22 mouse cellular contexts compared by ENCODE assay signal in the genomic region with DNA sequence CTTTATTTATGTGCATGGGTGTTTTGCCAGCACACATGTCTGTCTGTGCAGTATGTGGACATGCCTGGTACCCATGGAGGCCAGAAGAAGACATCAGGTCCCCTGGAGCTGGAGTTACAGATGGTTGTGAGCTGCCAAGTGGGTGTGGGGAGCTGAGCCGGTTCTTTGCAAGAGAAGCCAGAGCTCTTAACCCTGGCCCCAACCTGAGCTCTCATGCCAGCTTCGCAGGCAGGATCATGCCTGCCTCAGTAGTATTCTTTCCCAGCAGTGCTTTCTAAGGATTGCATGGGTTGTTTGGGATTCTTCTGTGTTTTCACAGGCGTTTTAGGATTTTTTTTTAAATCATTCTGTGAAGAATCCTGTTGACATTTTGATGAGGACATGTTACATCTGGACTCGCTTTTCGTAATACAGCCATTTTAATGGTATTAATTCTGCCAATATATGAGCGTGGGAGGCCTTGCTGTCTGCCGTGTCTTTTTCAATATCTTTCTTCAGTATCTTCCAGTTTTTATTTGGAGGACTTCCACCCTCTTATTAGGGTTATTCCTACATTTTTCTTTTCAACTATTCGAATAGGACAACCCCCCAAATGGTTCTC. TPM values are rescaled to one million over a fixed set of nuclear protein-coding genes. Genes with fewer than 3 reads are reported as not detected.
DNase-seq lines count a peak whose midpoint lies in the region; ATAC-seq lines count a peak whose summit lies in the region.
"Had no signal": no experiment of that assay in that cellular context is flagged by ENCODE, and none has a peak within 500 bp of the region (broad histone marks: within the 10 kb centered on the region; RNA-seq: fewer than 3 reads in every experiment).

No protein-coding gene starts in this region.

- H3K36me3 ChIP-seq in heart, embryonic 10.5 days: no peaks in the 10 kb centered on the region
- H3K36me3 ChIP-seq in kidney, embryonic 16.5 days (ENCODE audit: insufficient read depth, low read length): no peaks in the 10 kb centered on the region
- no peaks in the 10 kb centered on the region for H3K36me3 ChIP-seq in stomach, embryonic 16.5 days (ENCODE audit: control insufficient read depth, insufficient read depth, low read length)
- no peaks in the 10 kb centered on the region for H3K36me3 ChIP-seq in limb, embryonic 10.5 days
- H3K36me3 ChIP-seq: heart, embryonic 15.5 days; midbrain, embryonic 13.5 days had no signal

- H3K4me2 ChIP-seq in kidney, embryonic 16.5 days (replicated peaks; ENCODE audit: low read depth, low read length): no peak overlapping the region
- no peak overlapping the region for H3K4me2 ChIP-seq in stomach, embryonic 16.5 days (ENCODE audit: low read depth, low read length)
- H3K4me2 ChIP-seq: heart, embryonic 15.5 days; hindbrain, embryonic 14.5 days; midbrain, embryonic 13.5 days had no signal

- 72% methylated on average over 8 of the region's 8 CpGs for WGBS in heart, embryonic 10.5 days
- WGBS in kidney, embryonic 16.5 days: 38% methylated on average over 8 of the region's 8 CpGs
- WGBS in stomach, embryonic 16.5 days: 52% methylated on average over 8 of the region's 8 CpGs
- 87% methylated on average over 8 of the region's 8 CpGs for WGBS in limb, embryonic 10.5 days

- no peak overlapping the region for H3K4me3 ChIP-seq in heart, embryonic 10.5 days
- no peak overlapping the region for H3K4me3 ChIP-seq in kidney, embryonic 16.5 days (ENCODE audit: low read length)
- no peak overlapping the region for H3K4me3 ChIP-seq in stomach, embryonic 16.5 days (replicated peaks; ENCODE audit: low read length)
- no peak overlapping the region for H3K4me3 ChIP-seq in limb, embryonic 10.5 days
- H3K4me3 ChIP-seq: heart, embryonic 15.5 days; megakaryocyte, embryonic 14.5 days; midbrain, embryonic 13.5 days had no signal

- no peak overlapping the region for H3K27ac ChIP-seq in heart, embryonic 10.5 days
- peak overlapping the region; percentile 79 for H3K27ac ChIP-seq in kidney, embryonic 16.5 days (ENCODE audit: low read length)
- peak overlapping the region; percentile 27; the same call in 1 of the 2 replicates for H3K27ac ChIP-seq in stomach, embryonic 16.5 days (ENCODE audit: low read length)
- no peak overlapping the region for H3K27ac ChIP-seq in limb, embryonic 10.5 days
- H3K27ac ChIP-seq: heart, embryonic 15.5 days; hindbrain, embryonic 14.5 days; midbrain, embryonic 13.5 days had no signal

- no peaks in the 10 kb centered on the region for H3K9me3 ChIP-seq in heart, embryonic 10.5 days
- no peaks in the 10 kb centered on the region for H3K9me3 ChIP-seq in kidney, embryonic 16.5 days (ENCODE audit: low read length)
- no peaks in the 10 kb centered on the region for H3K9me3 ChIP-seq in stomach, embryonic 16.5 days (replicated peaks; ENCODE audit: control insufficient read depth, low read length)
- H3K9me3 ChIP-seq in limb, embryonic 10.5 days (replicated peaks): no peaks in the 10 kb centered on the region
- H3K9me3 ChIP-seq: heart, embryonic 15.5 days; midbrain, embryonic 13.5 days had no signal

- peak; percentile 54; the same call in 1 of the 2 replicates for ATAC-seq in kidney, embryonic 16.5 days (ENCODE audit: low FRiP score, low TSS enrichment)
- ATAC-seq in stomach, embryonic 16.5 days (ENCODE audit: insufficient read depth, low FRiP score): no peak
- ATAC-seq: activated CD4-positive, CD25-positive, alpha-beta regulatory T cell, adult 4 months; inflammation-experienced regulatory T-cells, adult 6 months; midbrain, embryonic 13.5 days had no signal

- no peaks in the 10 kb centered on the region for H3K4me1 ChIP-seq in heart, embryonic 10.5 days
- H3K4me1 ChIP-seq in kidney, embryonic 16.5 days (ENCODE audit: insufficient read depth, low read length): no peaks in the 10 kb centered on the region
- 0 out of 2 replicates have a peak, but pooled peaks cover 3% of the 10 kb centered on the region for H3K4me1 ChIP-seq in stomach, embryonic 16.5 days (ENCODE audit: control insufficient read depth, insufficient read depth, low read length)
- H3K4me1 ChIP-seq in limb, embryonic 10.5 days: no peaks in the 10 kb centered on the region
- H3K4me1 ChIP-seq: heart, embryonic 15.5 days; midbrain, embryonic 13.5 days had no signal

- 0 out of 2 replicates have a peak, but pooled peaks cover 5% of the 10 kb centered on the region for H3K27me3 ChIP-seq in heart, embryonic 10.5 days (ENCODE audit: insufficient read depth, poor library complexity, severe bottlenecking)
- H3K27me3 ChIP-seq in kidney, embryonic 16.5 days (ENCODE audit: insufficient read depth, low read length): no peaks in the 10 kb centered on the region
- H3K27me3 ChIP-seq in stomach, embryonic 16.5 days (ENCODE audit: control insufficient read depth, insufficient read depth, low read length): no peaks in the 10 kb centered on the region
- H3K27me3 ChIP-seq in limb, embryonic 10.5 days (ENCODE audit: low read depth, poor library complexity, severe bottlenecking): no peaks in the 10 kb centered on the region
- H3K27me3 ChIP-seq: heart, embryonic 15.5 days; midbrain, embryonic 13.5 days had no signal

- intact Hi-C loops in heart, postnatal 10 days (cut with DNase I): loop anchor here (5.0 to 10.0 kb wide), 3 partner anchors 111 to 253 kb away; a partner anchor contains a TSS

- peak; percentile 20 to 33 for DNase-seq in heart, postnatal 10 days
- DNase-seq in heart, embryonic 10.5 days (ENCODE audit: low spot score): no peak
- DNase-seq in kidney, adult 8-10 months: no peak
- peak; percentile 35 for DNase-seq in lung, postnatal 10 days
- no peak for DNase-seq in lung, postnatal 14 days
- DNase-seq in limb, embryonic 10.5 days (ENCODE audit: low spot score): no peak
- DNase-seq: adrenal gland, adult 8-10 months; cerebellum, adult 11-12 months; cerebellum, postnatal 10 days; gastrocnemius, postnatal 36 days; heart, postnatal 4 days; right cerebral cortex, postnatal 14 days; thymus, adult 2 months; thymus, postnatal 4 days had no signal

- no peak overlapping the region for H3K9ac ChIP-seq in kidney, embryonic 16.5 days (replicated peaks; ENCODE audit: low read length)
- H3K9ac ChIP-seq in stomach, embryonic 16.5 days (ENCODE audit: low read length): no peak overlapping the region
- H3K9ac ChIP-seq: heart, embryonic 15.5 days; hindbrain, embryonic 14.5 days; midbrain, embryonic 13.5 days had no signal

RNA-seq across cellular contexts. Expression of a gene that starts 41.1 kb away (rescaled TPM):
- total RNA-seq in heart, postnatal 10 days (2021): 10 to 100 TPM; 19.1 to 20.2 TPM
- polyA plus RNA-seq in heart, embryonic 10.5 days (2016; fragmentation: Nextera tagmentation; extraction: Ambion mirVana): 7.3 and 10.5 TPM in 2 replicates
- polyA plus RNA-seq in kidney, embryonic 16.5 days (2015; fragmentation: Nextera tagmentation; extraction: Ambion mirVana): 16.4 and 16.5 TPM in 2 replicates
- 16.0 and 16.8 TPM in 2 replicates for polyA plus RNA-seq in stomach, embryonic 16.5 days (2015; fragmentation: Nextera tagmentation; extraction: Ambion mirVana)
- 5.2 and 7.6 TPM in 2 replicates for polyA plus RNA-seq in limb, embryonic 10.5 days (2016; fragmentation: Nextera tagmentation; extraction: Ambion mirVana)

Comparison
In these comparisons a context has a peak if more than half of its experiments do, and no peak if none do; other contexts are left out.
1. DNase-seq: peak in heart, postnatal 10 days (2 of 2) and lung, postnatal 10 days (single experiment); none in heart, embryonic 10.5 days (single experiment), kidney, adult 8-10 months (0 of 2), lung, postnatal 14 days (single experiment) and limb, embryonic 10.5 days (single experiment).
2. H3K27ac ChIP-seq: peak in kidney, embryonic 16.5 days (single experiment) and stomach, embryonic 16.5 days (single experiment); none in heart, embryonic 10.5 days (single experiment) and limb, embryonic 10.5 days (single experiment).